ENCODE assay signal across 26 mouse cellular contexts in genomic region chr8:37011011-37011410, GRCm38 (mm10). TPM values are rescaled to one million over a fixed set of nuclear protein-coding genes. Genes with fewer than 3 reads are reported as not detected.
DNase-seq lines count a peak whose midpoint lies in the region; ATAC-seq and TF ChIP-seq lines count a peak whose summit lies in the region.
"Had no signal": no experiment of that assay in that cellular context is flagged by ENCODE, and none has a peak within 500 bp of the region (broad histone marks: within the 10 kb centered on the region; RNA-seq: fewer than 3 reads in every experiment).

No protein-coding gene starts in this region.

- no peak for ATAC-seq in kidney, postnatal 0 days (replicated peaks; ENCODE audit: low FRiP score, low read depth)
- ATAC-seq in intestine, postnatal 0 days: no peak
- ATAC-seq in stomach, embryonic 16.5 days (ENCODE audit: insufficient read depth, low FRiP score): no peak
- ATAC-seq: forebrain, embryonic 14.5 days had no signal

- intact Hi-C loops in gastrocnemius, adult 2 months (cut with DNase I): no loop called here
- intact Hi-C loops in gastrocnemius, postnatal 36 days (cut with DNase I): no loop called here

- no peak overlapping the region for H3K9ac ChIP-seq in kidney, postnatal 0 days (ENCODE audit: low read depth, low read length)
- H3K9ac ChIP-seq in intestine, postnatal 0 days (ENCODE audit: low read depth, low read length): no peak overlapping the region
- no peak overlapping the region for H3K9ac ChIP-seq in stomach, embryonic 16.5 days (ENCODE audit: low read length)
- H3K9ac ChIP-seq: embryonic facial prominence, embryonic 15.5 days; heart, embryonic 15.5 days had no signal

- no peaks in the 10 kb centered on the region for H3K4me1 ChIP-seq in kidney, postnatal 0 days (replicated peaks; ENCODE audit: insufficient read depth, low read length)
- H3K4me1 ChIP-seq in intestine, postnatal 0 days (replicated peaks; ENCODE audit: control insufficient read depth, insufficient read depth, low read length): no peaks in the 10 kb centered on the region
- 0 out of 2 replicates have a peak, but pooled peaks cover 4% of the 10 kb centered on the region for H3K4me1 ChIP-seq in stomach, embryonic 16.5 days (ENCODE audit: control insufficient read depth, insufficient read depth, low read length)
- H3K4me1 ChIP-seq: heart, embryonic 15.5 days had no signal

- H3K4me2 ChIP-seq in kidney, postnatal 0 days (ENCODE audit: low read length): no peak overlapping the region
- H3K4me2 ChIP-seq in intestine, postnatal 0 days (replicated peaks; ENCODE audit: low read depth): 0 out of 2 replicates have a peak overlapping the region, but pooled peaks have one; percentile 10
- H3K4me2 ChIP-seq in stomach, embryonic 16.5 days (ENCODE audit: low read depth, low read length): peak overlapping the region; percentile 25
- H3K4me2 ChIP-seq: embryonic facial prominence, embryonic 15.5 days; heart, embryonic 15.5 days had no signal

- WGBS in kidney, postnatal 0 days: 69% methylated on average over 7 of the region's 7 CpGs
- WGBS in intestine, postnatal 0 days: 65% methylated on average over 7 of the region's 7 CpGs
- WGBS in stomach, embryonic 16.5 days: 50% methylated on average over 7 of the region's 7 CpGs

- H3K9me3 ChIP-seq in kidney, postnatal 0 days (replicated peaks; ENCODE audit: low read length): no peaks in the 10 kb centered on the region
- no peaks in the 10 kb centered on the region for H3K9me3 ChIP-seq in intestine, postnatal 0 days (ENCODE audit: control insufficient read depth)
- no peaks in the 10 kb centered on the region for H3K9me3 ChIP-seq in stomach, embryonic 16.5 days (replicated peaks; ENCODE audit: control insufficient read depth, low read length)
- H3K9me3 ChIP-seq: embryonic facial prominence, embryonic 15.5 days; heart, embryonic 15.5 days; megakaryocyte, embryonic 14.5 days had no signal

- H3K4me3 ChIP-seq in gastrocnemius, adult 2 months: peak overlapping the region; percentile 27
- H3K4me3 ChIP-seq in kidney, postnatal 0 days (replicated peaks; ENCODE audit: low read depth, low read length): no peak overlapping the region
- H3K4me3 ChIP-seq in intestine, postnatal 0 days (ENCODE audit: low read depth, low read length): no peak overlapping the region
- no peak overlapping the region for H3K4me3 ChIP-seq in stomach, embryonic 16.5 days (replicated peaks; ENCODE audit: low read length)
- H3K4me3 ChIP-seq: embryonic facial prominence, embryonic 15.5 days; heart, embryonic 15.5 days; layer of hippocampus, adult 2 months; megakaryocyte, embryonic 14.5 days had no signal

- H3K27me3 ChIP-seq in kidney, postnatal 0 days (ENCODE audit: insufficient read depth, low read length): no peaks in the 10 kb centered on the region
- no peaks in the 10 kb centered on the region for H3K27me3 ChIP-seq in intestine, postnatal 0 days (replicated peaks; ENCODE audit: control insufficient read depth, insufficient read depth, low read length)
- H3K27me3 ChIP-seq in stomach, embryonic 16.5 days (ENCODE audit: control insufficient read depth, insufficient read depth, low read length): no peaks in the 10 kb centered on the region
- H3K27me3 ChIP-seq: embryonic facial prominence, embryonic 15.5 days; heart, embryonic 15.5 days; megakaryocyte, embryonic 14.5 days had no signal

- H3K36me3 ChIP-seq in kidney, postnatal 0 days (ENCODE audit: insufficient read depth, low read length): no peaks in the 10 kb centered on the region
- no peaks in the 10 kb centered on the region for H3K36me3 ChIP-seq in intestine, postnatal 0 days (ENCODE audit: control insufficient read depth, insufficient read depth)
- no peaks in the 10 kb centered on the region for H3K36me3 ChIP-seq in stomach, embryonic 16.5 days (ENCODE audit: control insufficient read depth, insufficient read depth, low read length)
- H3K36me3 ChIP-seq: embryonic facial prominence, embryonic 15.5 days; heart, embryonic 15.5 days had no signal

- peak overlapping the region; percentile 28; the same call in 1 of the 2 replicates for H3K27ac ChIP-seq in gastrocnemius, adult 2 months
- H3K27ac ChIP-seq in kidney, postnatal 0 days: no peak overlapping the region
- no peak overlapping the region for H3K27ac ChIP-seq in intestine, postnatal 0 days (ENCODE audit: low read depth, low read length)
- peak overlapping the region; percentile 64 for H3K27ac ChIP-seq in stomach, embryonic 16.5 days (ENCODE audit: low read length)
- H3K27ac ChIP-seq: embryonic facial prominence, embryonic 15.5 days; heart, embryonic 15.5 days; layer of hippocampus, adult 2 months had no signal

- no peak for TF ChIP-seq CTCF in gastrocnemius, adult 2 months (IDR thresholded peaks at IDR 0.05)
- TF ChIP-seq CTCF in kidney, postnatal 0 days (IDR thresholded peaks at IDR 0.05; ENCODE audit: low read depth): no peak
- TF ChIP-seq CTCF in intestine, postnatal 0 days (IDR thresholded peaks at IDR 0.05; ENCODE audit: low read depth): no peak

- DNase-seq in gastrocnemius, adult 2 months: no peak
- DNase-seq in gastrocnemius, postnatal 36 days: no peak
- DNase-seq in kidney, postnatal 0 days (ENCODE audit: low spot score): peak; percentile 45
- DNase-seq in kidney, postnatal 25 days: no peak
- DNase-seq in layer of hippocampus, postnatal 25 days (ENCODE audit: extremely low spot score in 1 of 2, low spot score in 1 of 2): no peak
- DNase-seq: adrenal gland, postnatal 10 days; cerebellum, adult 2 months; cerebellum, postnatal 25 days; embryo, embryonic 11 days; kidney, adult 8-10 months; kidney, postnatal 14 days; layer of hippocampus, postnatal 36 days; midbrain, embryonic 14.5 days; retina, postnatal 1 day; right cerebral cortex, postnatal 25 days; spleen, adult 18-20 months; thymus, adult 2 months; thymus, postnatal 4 days had no signal

RNA-seq across cellular contexts. Expression of gene AI429214, which starts 17.6 kb away (rescaled TPM):
- total RNA-seq in gastrocnemius, adult 2 months (2021): under 1 TPM; 0.28 TPM
- under 1 TPM; 0.12 to 0.20 TPM for total RNA-seq in gastrocnemius, postnatal 36 days (2021)
- 0.20 and 0.58 TPM in 2 replicates for polyA plus RNA-seq in kidney, postnatal 0 days (2015; fragmentation: Nextera tagmentation; extraction: Ambion mirVana)
- 0.12 and 0.27 TPM in 2 replicates for polyA plus RNA-seq in intestine, postnatal 0 days (2015; fragmentation: Nextera tagmentation; extraction: Ambion mirVana)
- 0.22 and 0.30 TPM in 2 replicates for polyA plus RNA-seq in stomach, embryonic 16.5 days (2015; fragmentation: Nextera tagmentation; extraction: Ambion mirVana)
- 1 to 10 TPM; 3.9 to 4.4 TPM for total RNA-seq in layer of hippocampus, postnatal 25 days (2021)
- polyA plus RNA-seq: liver, embryonic 16.5 days had no signal

Comparison
In these comparisons a context has a peak if more than half of its experiments do, and no peak if none do; other contexts are left out.
1. H3K27ac ChIP-seq: peak in gastrocnemius, adult 2 months (single experiment) and stomach, embryonic 16.5 days (single experiment); none in kidney, postnatal 0 days (single experiment) and intestine, postnatal 0 days (single experiment).